Mouse (Mus musculus): ENCODE measurements around the gene Ppm1f.
"Not testable (repeated sequence)": the region's sequence is repeated elsewhere in the genome, so short reads cannot be mapped to it uniquely, and the experiment has no call there.

The Ppm1f gene

DNA sequence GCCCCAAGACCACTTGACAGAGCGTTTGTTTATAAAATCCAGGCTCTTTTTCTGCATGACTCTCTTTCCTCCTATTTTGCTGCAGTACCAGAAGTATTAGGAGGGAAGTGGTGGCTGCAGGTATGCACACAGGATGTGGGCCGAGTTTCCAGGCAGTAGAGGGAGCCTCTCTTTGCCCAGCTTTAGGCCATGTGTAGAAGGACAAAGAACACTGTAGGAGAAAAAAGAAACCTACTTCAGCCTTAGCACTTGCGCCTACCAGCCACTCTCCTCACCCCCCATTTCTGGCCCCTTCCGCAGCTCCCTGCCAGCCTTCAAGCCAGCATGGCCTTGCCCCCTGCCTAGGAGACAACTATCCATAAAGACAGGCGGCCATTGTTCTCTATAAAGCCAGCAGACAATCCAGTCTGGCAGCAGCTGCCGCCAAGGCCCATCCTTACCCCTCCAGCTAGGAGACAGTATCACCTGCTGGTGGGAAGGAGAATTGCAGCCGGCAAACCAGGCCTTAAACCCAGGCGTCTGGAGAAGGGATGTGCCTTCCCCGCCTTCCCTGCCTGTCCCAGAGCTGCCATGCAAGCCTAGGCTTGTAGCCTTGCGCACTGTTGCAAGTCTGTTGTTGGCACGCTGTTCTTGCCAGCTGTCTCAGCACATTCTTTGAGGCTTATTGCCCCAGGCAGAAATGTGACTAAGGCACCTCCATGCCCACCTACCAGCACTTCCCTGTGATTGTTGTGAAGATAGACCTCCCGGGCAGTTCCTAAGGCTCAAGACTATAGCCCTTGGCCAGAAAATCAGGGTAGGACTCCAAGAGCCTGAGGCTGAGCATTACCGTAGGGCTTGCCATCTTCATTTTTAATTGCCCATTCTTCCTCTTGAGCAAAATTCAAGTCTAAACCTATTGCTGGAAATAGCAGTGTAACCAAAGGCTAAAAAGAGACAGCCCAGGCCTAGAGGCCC, 15.7 kb downstream of the Ppm1f start:
- DNase-seq (ENCODE audit: extremely low spot score): peak; percentile 83

- DNase-seq (ENCODE audit: extremely low spot score): no peak
These were observed 17.2 kb downstream of the Ppm1f start for GRCm38 (mm10) chr16:16913440-16913839.

- DNase-seq (ENCODE audit: extremely low spot score): no peak
These were observed 22.3 kb downstream of the Ppm1f start for GRCm38 (mm10) chr16:16918441-16919117.

DNA sequence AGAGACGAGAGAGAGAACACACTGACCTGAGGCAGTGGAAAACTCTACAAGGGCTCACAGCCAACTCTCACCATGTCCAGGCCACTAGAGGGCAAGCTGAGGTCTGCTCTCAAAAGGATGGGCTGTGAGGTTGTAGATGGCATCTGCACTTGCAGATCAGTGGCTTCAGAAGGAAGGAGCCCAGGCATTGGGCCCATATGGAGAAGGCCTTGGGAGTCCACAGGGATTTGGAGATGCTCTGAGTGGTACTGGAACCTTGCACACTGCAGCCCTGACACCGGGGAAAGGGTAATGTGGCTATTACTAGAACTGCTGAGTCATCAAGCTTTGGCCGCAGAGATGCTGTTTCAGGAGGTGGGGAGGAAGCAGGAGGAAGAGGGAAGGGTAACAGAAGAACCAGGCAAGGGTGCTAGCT, 24.8 kb downstream of the Ppm1f start:
- no peak for DNase-seq (ENCODE audit: extremely low spot score)

DNA sequence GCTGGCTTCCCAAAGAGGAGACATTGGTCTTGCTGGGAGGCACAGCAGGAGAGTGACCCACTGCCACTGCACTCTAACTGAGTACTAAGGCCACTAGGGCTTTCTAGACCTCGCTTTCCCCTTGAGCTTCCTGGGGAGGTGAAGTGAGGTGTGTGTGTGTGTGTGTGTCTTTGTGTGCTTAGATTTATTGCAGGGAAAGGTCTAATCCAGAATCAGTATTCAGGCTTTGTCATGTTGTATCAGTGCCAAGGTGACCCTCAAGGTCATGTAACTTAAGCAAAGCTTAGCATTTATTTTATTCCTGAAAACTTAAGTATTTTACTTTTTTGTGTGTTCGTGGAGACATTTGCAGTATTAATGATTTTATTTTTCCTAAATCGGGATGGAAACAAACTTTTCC, 28.2 kb downstream of the Ppm1f start:
- no peak for DNase-seq (ENCODE audit: extremely low spot score)

DNA sequence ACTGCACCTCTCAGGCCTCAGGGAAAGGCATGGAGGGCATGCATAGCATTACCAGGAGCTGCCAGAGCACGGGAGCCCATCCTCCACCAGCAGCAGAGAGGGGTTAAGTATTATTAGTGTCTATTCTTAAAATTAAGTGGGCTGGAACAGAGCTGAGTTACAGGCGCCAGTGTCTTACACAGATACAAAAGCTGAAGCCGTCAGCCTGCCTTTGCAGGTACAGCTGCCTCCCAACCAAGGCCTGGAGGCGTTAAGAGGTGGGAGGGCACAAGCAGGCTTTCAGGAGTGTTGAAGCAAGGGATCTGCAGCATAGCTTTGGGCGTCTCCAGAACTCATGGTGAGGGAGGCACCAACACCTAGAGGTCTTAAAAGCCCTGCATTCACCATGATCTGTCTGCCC, 30.3 kb downstream of the Ppm1f start:
- DNase-seq (ENCODE audit: extremely low spot score): no peak

DNA sequence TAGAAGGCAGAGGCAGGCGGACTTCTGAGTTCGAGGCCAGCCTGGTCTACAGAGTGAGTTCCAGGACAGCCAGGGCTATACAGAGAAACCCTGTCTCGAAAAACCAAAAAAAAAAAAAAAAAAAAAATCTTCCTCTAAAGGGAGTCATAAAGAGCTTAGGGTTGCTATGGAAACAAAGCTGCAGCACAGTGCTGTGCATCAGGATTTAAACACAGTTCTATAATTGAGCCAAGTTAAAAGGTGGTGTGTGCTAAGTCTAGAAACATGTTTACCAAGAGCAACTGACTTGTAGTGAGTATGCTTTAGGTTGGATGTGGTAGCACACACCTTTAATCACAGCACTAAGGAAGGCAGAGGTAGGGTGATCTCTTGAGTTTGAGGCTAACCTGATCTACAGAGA, 32.6 kb downstream of the Ppm1f start:
- DNase-seq (ENCODE audit: extremely low spot score): not testable (repeated sequence)

GRCm38 (mm10) chr16:16930326-16930725, 34.1 kb downstream of the Ppm1f start:
- no peak for DNase-seq (ENCODE audit: extremely low spot score)

- no peak for DNase-seq (ENCODE audit: extremely low spot score)
These were observed 34.6 kb downstream of the Ppm1f start for GRCm38 (mm10) chr16:16930810-16931296.

DNA sequence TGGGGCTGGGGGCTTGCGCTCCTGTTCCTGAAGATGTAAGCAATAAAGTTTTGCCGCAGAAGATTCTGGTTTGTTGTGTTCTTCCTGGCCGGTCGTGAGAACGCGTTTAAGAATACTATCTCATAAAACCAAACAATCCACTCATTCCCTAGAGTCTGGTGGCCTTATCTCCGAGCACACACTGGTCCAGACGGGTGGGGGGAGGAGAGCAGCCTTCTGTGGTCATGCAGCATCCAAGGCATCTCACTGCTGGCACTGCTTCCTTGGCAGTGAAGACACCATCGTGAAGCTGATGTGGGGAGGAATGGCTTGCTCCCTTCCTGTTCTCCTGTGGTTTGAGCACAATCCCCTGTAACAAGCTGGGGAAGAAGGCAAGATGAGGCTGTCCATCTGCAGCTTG, 43.3 kb downstream of the Ppm1f start:
- no peak for DNase-seq (ENCODE audit: extremely low spot score)

- no peak for DNase-seq (ENCODE audit: extremely low spot score)
These were observed 44.8 kb downstream of the Ppm1f start for GRCm38 (mm10) chr16:16941078-16941477.

DNA sequence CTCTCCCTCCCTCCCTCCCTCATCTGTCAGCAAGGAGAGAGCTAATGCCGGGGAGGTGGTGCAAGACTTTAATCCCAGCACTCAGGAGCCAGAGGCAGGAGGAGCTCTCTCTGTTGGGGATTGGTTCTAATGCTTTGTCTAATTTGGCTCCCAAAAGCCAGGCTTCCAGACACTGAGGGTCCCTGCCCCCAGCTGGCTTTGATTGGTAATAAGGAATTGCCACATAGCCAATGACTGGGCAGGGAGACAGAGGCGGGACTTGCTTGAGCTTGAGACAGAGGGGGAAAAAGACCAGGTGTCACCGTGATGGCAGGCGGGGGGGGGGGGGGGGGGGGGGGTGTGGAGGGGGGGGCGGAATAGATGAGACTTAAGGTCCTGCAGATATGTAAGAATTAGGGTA, 62.3 kb downstream of the Ppm1f start:
- no peak for DNase-seq (ENCODE audit: extremely low spot score)

- no peak for DNase-seq (ENCODE audit: extremely low spot score)
These were observed 63.6 kb downstream of the Ppm1f start for GRCm38 (mm10) chr16:16959907-16960306.

- no peak for DNase-seq (ENCODE audit: extremely low spot score)
These were observed 68.9 kb downstream of the Ppm1f start for GRCm38 (mm10) chr16:16965149-16965548.

- DNase-seq (ENCODE audit: extremely low spot score): no peak
These were observed 70.0 kb downstream of the Ppm1f start for GRCm38 (mm10) chr16:16966290-16966689.

Data from embryo, embryonic 9.5 days (tissue).